Mouse (Mus musculus) liver, embryonic 11.5 days (tissue): ENCODE results near the gene Epb41. TPM values are rescaled to one million over a fixed set of nuclear protein-coding genes. Genes with fewer than 3 reads are reported as not detected.

Source experiments
- ATAC-seq: fragments of 200-750 bp; cut with Nextera tagmentation; replicated peaks from 2 replicates; pipeline ENCODE4 v1.8.0; 2017; ENCODE audit warnings: moderate number of reproducible peaks, mild to moderate bottlenecking, moderate TSS enrichment, moderate library complexity; ENCODE audit not compliant: low FRiP score
- DNase-seq: peaks from one replicate; pipeline ENCODE4 v3.0.0-alpha.2; 2017; ENCODE audit warnings: low spot score
- H3K27ac ChIP-seq: fragments of 300-500 bp; sonication (generic); 2 replicates; pipeline ENCODE4 v1.5.1; 2014; ENCODE audit warnings: mild to moderate bottlenecking, low read depth, low read length, control low read depth
- H3K27me3 ChIP-seq: fragments of 300-500 bp; sonication (generic); replicated peaks from 2 replicates; pipeline ENCODE4 v1.6.1; 2014; ENCODE audit warnings: low read length, mixed read lengths; ENCODE audit not compliant: control insufficient read depth, insufficient read depth
- H3K36me3 ChIP-seq: fragments of 300-500 bp; sonication (generic); 2 replicates; pipeline ENCODE4 v1.6.1; 2014; ENCODE audit warnings: mild to moderate bottlenecking, low read length, moderate library complexity, mixed read lengths; ENCODE audit not compliant: control insufficient read depth, insufficient read depth
- H3K4me1 ChIP-seq: fragments of 300-500 bp; sonication (generic); replicated peaks from 2 replicates; pipeline ENCODE4 v1.6.1; 2014; ENCODE audit warnings: low read length, mixed read lengths; ENCODE audit not compliant: control insufficient read depth, insufficient read depth
- H3K4me2 ChIP-seq: fragments of 300-500 bp; sonication (generic); 2 replicates; pipeline ENCODE4 v1.6.1; 2014; ENCODE audit warnings: mild to moderate bottlenecking, control low read depth, moderate library complexity
- H3K4me3 ChIP-seq: fragments of 300-500 bp; sonication (generic); 2 replicates; pipeline ENCODE4 v1.5.1; 2014; ENCODE audit warnings: low read depth, low read length, control low read depth
- H3K9ac ChIP-seq: fragments of 300-500 bp; sonication (generic); 2 replicates; pipeline ENCODE4 v1.6.1; 2014; ENCODE audit warnings: low read depth, low read length, control low read depth
- H3K9me3 ChIP-seq: fragments of 300-500 bp; sonication (generic); 2 replicates; pipeline ENCODE4 v1.6.1; 2016; ENCODE audit warnings: low read length, inconsistent platforms, mixed read lengths; ENCODE audit not compliant: control insufficient read depth
- WGBS: fragments of 180-500 bp; shearing (Covaris S2); extraction: QIAGEN DNeasy Blood & Tissue Kit; methylation state at CpG from one replicate; pipeline ENCODE4 v1.1.7; 2014; 5-methylcytosine and 5-hydroxymethylcytosine counted together
- polyA plus RNA-seq: library from polyadenylated mRNA; unstranded; fragments of >200 nt; fragmentation: Nextera tagmentation; extraction: Ambion mirVana; gene quantifications from 2 replicates; pipeline ENCODE4 v1.2.1, GENCODE M21; 2014

Gene Epb41
- polyA plus RNA-seq, 1 experiment from 2014 or later = 108 TPM

DNA sequence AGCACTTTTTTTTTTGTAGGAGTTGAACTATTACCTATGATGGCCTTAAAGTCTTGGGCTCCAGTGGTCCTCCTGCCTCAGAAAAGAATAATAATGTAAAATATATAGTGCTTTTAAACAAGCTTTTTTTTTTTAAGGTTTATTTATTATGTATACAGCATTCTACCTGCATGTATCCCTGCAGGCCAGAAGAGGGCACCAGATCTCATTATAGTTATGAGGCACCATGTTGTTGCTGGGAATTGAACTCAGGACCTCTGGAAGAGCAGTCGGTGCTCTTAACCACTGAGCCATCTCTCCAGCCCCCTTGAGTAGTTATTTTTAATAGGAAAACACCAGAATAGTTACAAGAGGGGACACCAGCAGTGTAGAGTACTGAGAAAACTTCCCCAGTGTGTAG lies 41.9 kb downstream of the Epb41 start:
- Histone ChIP-seq H3K4me1 (peaks cover 27% of the 10 kb centered on the region), H3K4me3 (no peak overlapping the region), H3K36me3 (no peaks in the 10 kb centered on the region), H3K9ac (no peak overlapping the region), H3K9me3 (no peaks in the 10 kb centered on the region), H3K27me3 (no peaks in the 10 kb centered on the region), H3K27ac (no peak overlapping the region), H3K4me2 (no peak overlapping the region)
- ATAC-seq (no peak), DNase-seq (no peak)
- 79% methylated on average over 1 of the region's 1 CpGs for WGBS

DNA sequence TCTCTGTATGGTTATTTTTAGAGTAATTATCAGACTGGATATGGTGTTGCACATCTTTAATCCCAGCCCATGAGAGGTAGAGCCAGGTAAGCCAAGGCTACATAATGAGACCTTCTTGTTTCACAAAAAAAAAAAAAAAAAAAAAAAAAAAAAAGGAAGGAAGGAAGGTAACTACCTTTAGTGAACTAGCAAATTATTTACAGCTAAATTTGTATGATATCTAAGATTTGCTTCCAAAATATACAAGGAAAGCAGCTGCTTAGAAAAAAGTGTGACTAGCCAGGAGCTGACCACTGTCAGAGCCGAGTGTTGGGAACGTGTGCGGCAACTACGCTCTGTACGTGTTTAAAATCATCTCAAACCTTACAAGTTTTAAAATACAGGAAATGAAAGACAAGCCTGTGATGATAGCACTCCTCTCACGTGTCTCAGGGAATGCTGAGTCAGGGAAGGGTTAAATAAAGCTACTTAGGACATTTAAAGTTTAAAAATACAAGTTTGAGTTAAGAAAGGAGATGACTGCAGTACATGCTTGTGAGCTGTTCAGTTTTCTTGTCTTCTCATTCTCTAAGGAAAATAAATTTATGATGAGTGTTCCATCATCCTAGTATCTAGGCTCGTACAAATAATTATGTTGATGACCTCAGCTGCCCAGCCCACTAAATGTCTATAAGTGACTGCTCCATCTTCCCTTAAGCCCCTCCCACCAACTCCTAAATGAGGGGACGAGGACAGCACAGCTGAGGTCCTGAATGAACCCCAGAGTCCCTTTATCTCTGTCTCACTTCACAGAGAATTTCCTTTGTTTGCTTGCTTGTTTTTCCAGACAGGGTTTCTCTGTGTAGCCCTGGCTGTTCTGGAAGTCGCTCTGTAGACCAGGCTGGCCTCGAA lies 45.0 kb downstream of the Epb41 start:
- ATAC-seq (0 out of 2 replicates have a peak, but pooled peaks have one; percentile 27), DNase-seq (no peak)
- peak overlapping the region; percentile 45 for H3K4me2 ChIP-seq
- no peaks in the 10 kb centered on the region for H3K9me3 ChIP-seq
- peaks cover 41% of the 10 kb centered on the region for H3K4me1 ChIP-seq
- no peak overlapping the region for H3K9ac ChIP-seq
- no peaks in the 10 kb centered on the region for H3K36me3 ChIP-seq
- no peaks in the 10 kb centered on the region for H3K27me3 ChIP-seq
- peak overlapping the region; percentile 50 for H3K27ac ChIP-seq
- no peak overlapping the region for H3K4me3 ChIP-seq
- WGBS = 43% methylated on average over 10 of the region's 10 CpGs

DNA sequence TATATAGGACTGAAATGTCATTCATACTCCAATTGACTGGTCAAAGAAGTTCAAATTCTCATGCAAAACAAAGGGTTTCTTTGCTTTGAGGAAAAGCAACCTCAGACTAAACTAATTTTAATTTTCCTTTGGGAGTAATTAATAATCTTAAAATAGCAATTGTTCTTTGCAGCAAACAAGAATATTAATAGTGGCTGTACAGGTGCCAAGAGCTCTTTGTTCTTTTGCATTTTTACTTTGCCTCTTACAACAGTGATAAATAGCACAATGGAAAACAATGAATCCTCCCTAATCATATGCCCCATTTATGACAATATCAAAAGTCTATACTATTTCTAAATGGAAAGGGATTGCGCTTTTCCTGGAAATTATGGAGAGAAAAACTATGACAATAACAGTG lies 47.3 kb downstream of the Epb41 start:
- Histone ChIP-seq H3K36me3 (no peaks in the 10 kb centered on the region; the same call in 1 of the 2 replicates), H3K27ac (0 out of 2 replicates have a peak overlapping the region, but pooled peaks have one; percentile 64), H3K4me3 (no peak overlapping the region), H3K9ac (no peak overlapping the region), H3K9me3 (0 out of 2 replicates have a peak, but pooled peaks cover 4% of the 10 kb centered on the region), H3K27me3 (no peaks in the 10 kb centered on the region), H3K4me2 (no peak overlapping the region), H3K4me1 (peaks cover 43% of the 10 kb centered on the region)
- DNase-seq (no peak), ATAC-seq (no peak)
- WGBS = 96% methylated on average over 1 of the region's 1 CpGs

DNA sequence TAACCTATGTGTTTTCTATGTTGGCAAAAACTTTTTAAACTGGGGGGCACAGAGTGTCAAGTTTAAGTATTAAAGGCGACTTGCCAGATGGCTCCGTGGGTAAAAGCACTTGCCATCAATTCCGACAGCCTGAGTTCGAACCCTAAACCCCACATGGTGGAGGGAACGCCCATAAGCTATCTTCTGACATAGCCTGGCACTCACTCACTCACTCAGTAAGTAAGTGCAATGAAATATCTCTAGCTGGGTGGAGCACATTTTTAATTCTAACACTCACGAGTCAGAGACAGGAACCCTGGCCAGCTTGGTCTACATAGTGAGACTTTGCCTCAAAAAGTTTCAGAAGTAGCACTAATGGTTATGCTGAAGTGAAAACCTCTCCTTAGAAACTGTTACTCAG lies 48.0 kb downstream of the Epb41 start:
- ATAC-seq = peak; percentile 81
- H3K27ac ChIP-seq = peak overlapping the region; percentile 64; the same call in 1 of the 2 replicates
- H3K4me2 ChIP-seq = peak overlapping the region; percentile 27; the same call in 1 of the 2 replicates
- 62% methylated on average over 6 of the region's 6 CpGs for WGBS
- H3K9me3 ChIP-seq = 0 out of 2 replicates have a peak, but pooled peaks cover 4% of the 10 kb centered on the region
- no peak overlapping the region for H3K4me3 ChIP-seq
- no peak for DNase-seq
- no peaks in the 10 kb centered on the region; the same call in 1 of the 2 replicates for H3K36me3 ChIP-seq
- H3K27me3 ChIP-seq = no peaks in the 10 kb centered on the region
- peaks cover 43% of the 10 kb centered on the region for H3K4me1 ChIP-seq
- H3K9ac ChIP-seq = no peak overlapping the region

DNA sequence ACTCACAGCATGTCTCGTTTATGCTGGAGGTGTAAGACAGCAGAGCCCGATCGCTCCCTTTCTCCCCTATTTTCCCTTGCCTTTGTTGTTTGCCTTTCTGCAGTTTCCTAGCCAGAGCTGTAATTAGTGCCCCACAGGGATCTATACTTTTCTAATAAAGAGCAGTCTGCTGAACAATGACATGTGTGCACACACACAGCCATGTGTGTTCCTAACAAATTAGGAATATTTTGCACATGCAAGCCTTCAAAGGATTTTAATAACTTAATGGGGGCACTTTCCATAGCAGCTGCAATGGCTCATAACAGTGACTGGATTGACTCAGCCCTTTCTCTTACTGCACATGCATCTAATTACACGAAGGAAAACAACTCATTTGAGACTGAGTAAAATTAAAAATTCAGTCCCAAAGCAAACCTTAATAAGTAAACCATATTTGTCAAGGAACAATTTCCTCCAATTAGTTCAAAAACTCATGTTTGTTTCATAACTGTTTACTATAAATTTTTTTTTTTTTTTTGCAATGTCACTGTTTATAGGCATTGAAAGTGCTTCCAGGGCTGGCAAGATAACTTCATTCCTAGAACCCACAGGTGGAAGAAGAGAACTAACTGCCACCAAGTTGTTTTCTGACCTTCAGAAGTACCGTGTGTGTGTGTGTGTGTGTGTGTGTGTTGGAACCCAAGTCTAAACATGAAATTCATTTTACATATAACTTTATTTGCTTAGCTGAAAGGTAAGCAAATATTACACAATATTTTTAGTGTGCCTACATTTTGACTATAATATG lies 49.2 kb downstream of the Epb41 start:
- Histone ChIP-seq H3K27ac (peak overlapping the region; percentile 90), H3K9me3 (0 out of 2 replicates have a peak, but pooled peaks cover 4% of the 10 kb centered on the region), H3K4me2 (peak overlapping the region; percentile 0; the same call in 1 of the 2 replicates), H3K4me3 (no peak overlapping the region), H3K4me1 (peaks cover 39% of the 10 kb centered on the region), H3K9ac (0 out of 2 replicates have a peak overlapping the region, but pooled peaks have one; percentile 34), H3K36me3 (no peaks in the 10 kb centered on the region; the same call in 1 of the 2 replicates), H3K27me3 (no peaks in the 10 kb centered on the region)
- DNase-seq (no peak), ATAC-seq (0 out of 2 replicates have a peak, but pooled peaks have one; percentile 63)
- WGBS = 56% methylated on average over 5 of the region's 5 CpGs

DNA sequence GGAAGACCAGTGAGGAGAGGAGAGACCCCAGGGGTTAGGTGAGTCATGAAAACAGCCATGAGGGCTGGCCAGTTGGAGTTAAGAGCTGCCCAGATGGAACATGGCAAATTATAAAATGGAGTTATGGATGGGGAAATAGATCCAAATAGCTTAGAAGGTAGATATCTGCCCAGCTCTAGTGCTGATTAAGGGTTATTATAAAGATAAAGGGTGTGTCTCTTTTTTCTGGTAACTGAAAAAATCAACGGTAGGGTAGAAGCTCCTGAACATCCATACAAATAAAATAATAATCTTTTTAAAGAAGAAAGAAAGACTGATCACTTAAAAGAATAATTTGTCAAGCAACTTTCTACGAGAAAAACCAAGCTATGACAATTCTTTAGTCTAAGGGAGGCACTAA lies 49.9 kb downstream of the Epb41 start:
- no peak overlapping the region for H3K4me3 ChIP-seq
- 64% methylated on average over 2 of the region's 2 CpGs for WGBS
- H3K9ac ChIP-seq = no peak overlapping the region

DNA sequence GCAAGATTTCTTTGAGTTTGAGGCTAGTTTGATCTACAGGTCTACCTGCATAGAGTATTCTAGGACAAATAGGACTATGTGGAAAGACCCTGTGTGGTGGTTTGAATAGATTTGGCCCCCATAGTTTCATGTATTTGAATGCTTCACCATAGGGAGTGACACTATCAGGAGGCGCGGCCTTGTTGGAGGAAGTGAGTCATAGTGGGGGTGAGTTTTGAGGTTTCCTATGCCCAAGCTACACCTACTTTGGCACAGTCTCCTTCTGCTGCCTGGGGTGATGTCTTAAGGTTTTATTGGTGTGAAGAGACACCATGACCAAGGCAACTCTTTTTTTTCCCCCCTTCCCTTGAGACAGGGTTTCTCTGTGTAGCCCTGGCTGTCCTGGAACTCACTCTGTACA lies 51.3 kb downstream of the Epb41 start:
- H3K27ac ChIP-seq = no peak overlapping the region
- no peak for DNase-seq

More for the DNA sequence above, 49.9 kb downstream of the Epb41 start:
- peak overlapping the region; percentile 90; the same call in 1 of the 2 replicates for H3K27ac ChIP-seq
- ATAC-seq (no peak), DNase-seq (no peak)
- no peaks in the 10 kb centered on the region; the same call in 1 of the 2 replicates for H3K36me3 ChIP-seq
- no peaks in the 10 kb centered on the region for H3K27me3 ChIP-seq
- H3K9me3 ChIP-seq = 0 out of 2 replicates have a peak, but pooled peaks cover 4% of the 10 kb centered on the region
- peaks cover 33% of the 10 kb centered on the region for H3K4me1 ChIP-seq
- no peak overlapping the region; the same call in 1 of the 2 replicates for H3K4me2 ChIP-seq

DNA sequence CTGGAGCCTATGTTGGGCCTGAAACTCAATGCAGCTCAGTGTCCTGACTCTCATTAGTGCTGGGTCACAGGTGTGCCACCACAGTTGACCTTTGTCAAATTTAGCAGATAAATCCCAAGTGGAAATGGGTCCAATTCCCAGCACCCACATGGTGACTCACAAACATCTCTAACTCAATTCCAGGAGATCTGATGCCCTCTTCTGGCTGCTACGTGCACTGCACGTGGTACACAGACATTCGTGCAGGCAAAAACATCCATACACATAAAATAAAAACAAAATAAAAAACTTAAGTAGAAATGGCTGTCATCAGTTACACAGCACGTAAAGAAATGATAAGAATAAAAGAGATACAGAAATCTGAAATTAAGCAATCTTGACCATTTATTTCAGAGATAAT lies 52.5 kb downstream of the Epb41 start:
- H3K4me1 ChIP-seq = peaks cover 18% of the 10 kb centered on the region
- no peak overlapping the region for H3K9ac ChIP-seq
- H3K9me3 ChIP-seq = 0 out of 2 replicates have a peak, but pooled peaks cover 4% of the 10 kb centered on the region
- no peak overlapping the region for H3K4me2 ChIP-seq
- WGBS = 86% methylated on average over 4 of the region's 4 CpGs
- peaks cover 2% of the 10 kb centered on the region; the same call in 1 of the 2 replicates for H3K36me3 ChIP-seq
- DNase-seq = no peak
- no peaks in the 10 kb centered on the region for H3K27me3 ChIP-seq
- no peak overlapping the region for H3K27ac ChIP-seq
- ATAC-seq = no peak
- no peak overlapping the region for H3K4me3 ChIP-seq

More for the DNA sequence above, 51.3 kb downstream of the Epb41 start:
- Histone ChIP-seq H3K4me3 (no peak overlapping the region), H3K9ac (no peak overlapping the region), H3K36me3 (no peaks in the 10 kb centered on the region; the same call in 1 of the 2 replicates), H3K9me3 (0 out of 2 replicates have a peak, but pooled peaks cover 4% of the 10 kb centered on the region), H3K4me2 (no peak overlapping the region), H3K27me3 (no peaks in the 10 kb centered on the region), H3K4me1 (peaks cover 27% of the 10 kb centered on the region)
- 95% methylated on average over 2 of the region's 2 CpGs for WGBS
- no peak for ATAC-seq
